Mouse (Mus musculus): ENCODE data around the gene Inhbc. TPM values are rescaled to one million over a fixed set of nuclear protein-coding genes. Genes with fewer than 3 reads are reported as not detected.

The Inhbc gene
- polyA plus RNA-seq, 1 experiment from 2014 or later = not detected

GRCm38 (mm10) chr10:127350594-127351284, 19.5 kb downstream of the Inhbc start:
- Histone ChIP-seq H3K9ac (replicated peaks) (0 out of 2 replicates have a peak overlapping the region, but pooled peaks have one; percentile 29), H3K4me2 (replicated peaks) (peak overlapping the region; percentile 47), H3K9me3 (no peaks in the 10 kb centered on the region), H3K4me3 (replicated peaks) (peak overlapping the region; percentile 22; the same call in 1 of the 2 replicates), H3K36me3 (no peaks in the 10 kb centered on the region), H3K27me3 (peaks cover 8% of the 10 kb centered on the region), H3K27ac (no peak overlapping the region), H3K4me1 (replicated peaks) (peaks cover 7% of the 10 kb centered on the region)
- peak; percentile 85 for ATAC-seq
- 15% methylated on average over 24 of the region's 24 CpGs for WGBS

GRCm38 (mm10) chr10:127349810-127350209, 20.4 kb downstream of the Inhbc start:
- no peak overlapping the region for H3K27ac ChIP-seq
- peaks cover 7% of the 10 kb centered on the region for H3K4me1 ChIP-seq (replicated peaks)
- H3K9ac ChIP-seq (replicated peaks) = no peak overlapping the region
- no peak for ATAC-seq
- no peak overlapping the region for H3K4me3 ChIP-seq (replicated peaks)
- no peaks in the 10 kb centered on the region for H3K9me3 ChIP-seq
- H3K36me3 ChIP-seq = no peaks in the 10 kb centered on the region
- WGBS = 80% methylated on average over 8 of the region's 8 CpGs
- H3K27me3 ChIP-seq = peaks cover 8% of the 10 kb centered on the region
- no peak overlapping the region for H3K4me2 ChIP-seq (replicated peaks)

- peaks cover 7% of the 10 kb centered on the region for H3K4me1 ChIP-seq (replicated peaks)
- H3K9me3 ChIP-seq = no peaks in the 10 kb centered on the region
- ATAC-seq = no peak
- no peak overlapping the region for H3K4me2 ChIP-seq (replicated peaks)
- H3K9ac ChIP-seq (replicated peaks) = no peak overlapping the region
- WGBS = 71% methylated on average over 4 of the region's 4 CpGs
- no peaks in the 10 kb centered on the region for H3K36me3 ChIP-seq
- H3K27me3 ChIP-seq = peaks cover 8% of the 10 kb centered on the region
- no peak overlapping the region for H3K4me3 ChIP-seq (replicated peaks)
- H3K27ac ChIP-seq = no peak overlapping the region
These were observed 21.3 kb downstream of the Inhbc start for GRCm38 (mm10) chr10:127348957-127349356.

- Histone ChIP-seq H3K9me3 (no peaks in the 10 kb centered on the region), H3K4me2 (replicated peaks) (no peak overlapping the region), H3K27ac (no peak overlapping the region), H3K4me1 (replicated peaks) (peaks cover 22% of the 10 kb centered on the region), H3K27me3 (peaks cover 19% of the 10 kb centered on the region), H3K9ac (replicated peaks) (no peak overlapping the region), H3K4me3 (replicated peaks) (no peak overlapping the region), H3K36me3 (no peaks in the 10 kb centered on the region)
- ATAC-seq = no peak
- WGBS = 93% methylated on average over 3 of the region's 3 CpGs
These were observed 24.1 kb downstream of the Inhbc start for GRCm38 (mm10) chr10:127346173-127346572.

- no peak overlapping the region for H3K27ac ChIP-seq
- no peak for ATAC-seq
- no peak overlapping the region for H3K4me2 ChIP-seq (replicated peaks)
- H3K9me3 ChIP-seq = no peaks in the 10 kb centered on the region
- peaks cover 38% of the 10 kb centered on the region for H3K4me1 ChIP-seq (replicated peaks)
- no peaks in the 10 kb centered on the region for H3K36me3 ChIP-seq
- no peak overlapping the region for H3K9ac ChIP-seq (replicated peaks)
- WGBS = 75% methylated on average over 3 of the region's 3 CpGs
- no peak overlapping the region for H3K4me3 ChIP-seq (replicated peaks)
- peaks cover 36% of the 10 kb centered on the region for H3K27me3 ChIP-seq
These were observed 27.2 kb downstream of the Inhbc start for GRCm38 (mm10) chr10:127343029-127343428.

- WGBS = under 1% methylated on average over 29 of the region's 29 CpGs
- Histone ChIP-seq H3K4me3 (replicated peaks) (peak within 1 kb of the TSS; percentile 34), H3K4me2 (replicated peaks) (peak within 1 kb of the TSS; percentile 66), H3K36me3 (no peaks in the 10 kb centered on the region), H3K27ac (no peak within 1 kb of the TSS), H3K9ac (replicated peaks) (peak within 1 kb of the TSS; percentile 3; the same call in 1 of the 2 replicates), H3K9me3 (no peaks in the 10 kb centered on the region), H3K27me3 (peaks cover 40% of the 10 kb centered on the region), H3K4me1 (replicated peaks) (peaks cover 38% of the 10 kb centered on the region)
- peak; percentile 43 for ATAC-seq
These were observed 28.2 kb downstream of the Inhbc start, which contains the start of gene Gli1 for GRCm38 (mm10) chr10:127341891-127342639. Gene Gli1, minus strand, starts transcription at chr10:127341974.

GRCm38 (mm10) chr10:127341360-127341690, 28.9 kb downstream of the Inhbc start:
- no peak overlapping the region for H3K27ac ChIP-seq
- no peaks in the 10 kb centered on the region for H3K9me3 ChIP-seq
- H3K9ac ChIP-seq (replicated peaks) = peak overlapping the region; percentile 3; the same call in 1 of the 2 replicates
- no peak for ATAC-seq
- peaks cover 38% of the 10 kb centered on the region for H3K4me1 ChIP-seq (replicated peaks)
- 0% methylated on average over 9 of the region's 11 CpGs for WGBS
- H3K4me2 ChIP-seq (replicated peaks) = peak overlapping the region; percentile 66
- H3K27me3 ChIP-seq = peaks cover 40% of the 10 kb centered on the region
- H3K4me3 ChIP-seq (replicated peaks) = peak overlapping the region; percentile 34
- H3K36me3 ChIP-seq = no peaks in the 10 kb centered on the region

GRCm38 (mm10) chr10:127340577-127341359, 29.5 kb downstream of the Inhbc start:
- no peak overlapping the region for H3K27ac ChIP-seq
- peak overlapping the region; percentile 34 for H3K4me3 ChIP-seq (replicated peaks)
- H3K36me3 ChIP-seq = no peaks in the 10 kb centered on the region
- peaks cover 40% of the 10 kb centered on the region for H3K27me3 ChIP-seq
- WGBS = under 1% methylated on average over 27 of the region's 27 CpGs
- ATAC-seq = 0 out of 2 replicates have a peak, but pooled peaks have one; percentile 15
- peaks cover 38% of the 10 kb centered on the region for H3K4me1 ChIP-seq (replicated peaks)
- H3K4me2 ChIP-seq (replicated peaks) = peak overlapping the region; percentile 66
- peak overlapping the region; percentile 48 for H3K9ac ChIP-seq (replicated peaks)
- no peaks in the 10 kb centered on the region for H3K9me3 ChIP-seq

- H3K4me3 ChIP-seq (replicated peaks) = peak overlapping the region; percentile 34
- no peaks in the 10 kb centered on the region for H3K9me3 ChIP-seq
- 0 out of 2 replicates have a peak, but pooled peaks have one; percentile 11 for ATAC-seq
- peaks cover 38% of the 10 kb centered on the region for H3K4me1 ChIP-seq (replicated peaks)
- H3K4me2 ChIP-seq (replicated peaks) = peak overlapping the region; percentile 66
- under 1% methylated on average over 39 of the region's 42 CpGs for WGBS
- no peaks in the 10 kb centered on the region for H3K36me3 ChIP-seq
- no peak overlapping the region for H3K27ac ChIP-seq
- peak overlapping the region; percentile 48 for H3K9ac ChIP-seq (replicated peaks)
- H3K27me3 ChIP-seq = peaks cover 40% of the 10 kb centered on the region
These were observed 30.3 kb downstream of the Inhbc start for GRCm38 (mm10) chr10:127339683-127340576.

- Histone ChIP-seq H3K36me3 (no peaks in the 10 kb centered on the region), H3K9ac (replicated peaks) (0 out of 2 replicates have a peak overlapping the region, but pooled peaks have one; percentile 36), H3K4me3 (replicated peaks) (peak overlapping the region; percentile 34), H3K27ac (no peak overlapping the region), H3K4me2 (replicated peaks) (peak overlapping the region; percentile 66), H3K27me3 (peaks cover 40% of the 10 kb centered on the region), H3K9me3 (no peaks in the 10 kb centered on the region), H3K4me1 (replicated peaks) (peaks cover 38% of the 10 kb centered on the region)
- WGBS = under 1% methylated on average over 31 of the region's 31 CpGs
- peak; percentile 80 for ATAC-seq
These were observed 31.1 kb downstream of the Inhbc start for GRCm38 (mm10) chr10:127338930-127339682.
